Mouse (Mus musculus): Measurements from ENCODE around the gene Pde6b.

The Pde6b gene

GRCm38 (mm10) chr5:108389744-108390143 is 1.6 kb downstream of the Pde6b start:
- DNase-seq (ENCODE audit: low read depth, low spot score): no peak

- no peak for DNase-seq (ENCODE audit: low read depth, low spot score)
Measured at GRCm38 (mm10) chr5:108403453-108403852, 15.3 kb downstream of the Pde6b start.

- DNase-seq (ENCODE audit: low read depth, low spot score): no peak
Measured at GRCm38 (mm10) chr5:108405460-108405859, 17.3 kb downstream of the Pde6b start.

- no peak for DNase-seq (ENCODE audit: low read depth, low spot score)
Measured at GRCm38 (mm10) chr5:108406977-108407376, 18.8 kb downstream of the Pde6b start.

GRCm38 (mm10) chr5:108414711-108415110 is 26.5 kb downstream of the Pde6b start:
- DNase-seq (ENCODE audit: low read depth, low spot score): no peak

- DNase-seq (ENCODE audit: low read depth, low spot score): no peak
Measured at GRCm38 (mm10) chr5:108422741-108423140, 34.5 kb downstream of the Pde6b start.

- no peak for DNase-seq (ENCODE audit: low read depth, low spot score)
Measured at GRCm38 (mm10) chr5:108423427-108423826, 35.2 kb downstream of the Pde6b start.

- DNase-seq (ENCODE audit: low read depth, low spot score): peak; percentile 44
Measured at GRCm38 (mm10) chr5:108427186-108427585, 39.0 kb downstream of the Pde6b start.

GRCm38 (mm10) chr5:108431196-108431595 is 43.0 kb downstream of the Pde6b start:
- no peak for DNase-seq (ENCODE audit: low read depth, low spot score)

- DNase-seq (ENCODE audit: low read depth, low spot score): peak; percentile 95
Measured at GRCm38 (mm10) chr5:108433804-108434587, 45.8 kb downstream of the Pde6b start, which contains the start of gene Atp5k. Gene Atp5k (minus strand): TSS chr5:108434448.

GRCm38 (mm10) chr5:108436101-108436500 is 47.9 kb downstream of the Pde6b start:
- DNase-seq (ENCODE audit: low read depth, low spot score): no peak

- DNase-seq (ENCODE audit: low read depth, low spot score): no peak
Measured at GRCm38 (mm10) chr5:108446973-108447372, 58.8 kb downstream of the Pde6b start.

GRCm38 (mm10) chr5:108447857-108448256 is 59.7 kb downstream of the Pde6b start:
- no peak for DNase-seq (ENCODE audit: low read depth, low spot score)

GRCm38 (mm10) chr5:108448785-108449668 is 60.8 kb downstream of the Pde6b start, which contains the start of gene Mfsd7a:
Gene Mfsd7a (minus strand): TSS chr5:108448891.
- peak; percentile 67 for DNase-seq (ENCODE audit: low read depth, low spot score)

GRCm38 (mm10) chr5:108450837-108451540 is 62.8 kb downstream of the Pde6b start:
- DNase-seq (ENCODE audit: low read depth, low spot score): no peak

GRCm38 (mm10) chr5:108451611-108452010 is 63.4 kb downstream of the Pde6b start:
- no peak for DNase-seq (ENCODE audit: low read depth, low spot score)

- DNase-seq (ENCODE audit: low read depth, low spot score): no peak
Measured at GRCm38 (mm10) chr5:108452422-108452821, 64.2 kb downstream of the Pde6b start.

GRCm38 (mm10) chr5:108454094-108454493 is 65.9 kb downstream of the Pde6b start:
- no peak for DNase-seq (ENCODE audit: low read depth, low spot score)

GRCm38 (mm10) chr5:108458706-108459105 is 70.5 kb downstream of the Pde6b start:
- no peak for DNase-seq (ENCODE audit: low read depth, low spot score)

- DNase-seq (ENCODE audit: low read depth, low spot score): no peak
Measured at GRCm38 (mm10) chr5:108460461-108460860, 72.3 kb downstream of the Pde6b start.

All from mesoderm, embryonic 11.5 days (tissue).